Mouse (Mus musculus): ENCODE data around the gene Irx5.

GRCm38 (mm10) chr8:92379524-92379923, 22.1 kb downstream of the Irx5 start:
- TF ChIP-seq MAFK (IDR thresholded peaks at IDR 0.05; ENCODE audit: insufficient read depth, low read depth, low read length) (no peak), HCFC1 (IDR thresholded peaks at IDR 0.05; ENCODE audit: borderline replicate concordance, insufficient read depth, low read length) (no peak)
